Mouse (Mus musculus): Measurements from ENCODE around the gene Ccdc24. TPM values are rescaled to one million over a fixed set of nuclear protein-coding genes. Genes with fewer than 3 reads are reported as not detected.
A peak's percentile ranks its signal among the peaks of the same experiment; 100 is the strongest.

The Ccdc24 gene
- polyA plus RNA-seq, 1 experiment = 0.07 TPM

DNA sequence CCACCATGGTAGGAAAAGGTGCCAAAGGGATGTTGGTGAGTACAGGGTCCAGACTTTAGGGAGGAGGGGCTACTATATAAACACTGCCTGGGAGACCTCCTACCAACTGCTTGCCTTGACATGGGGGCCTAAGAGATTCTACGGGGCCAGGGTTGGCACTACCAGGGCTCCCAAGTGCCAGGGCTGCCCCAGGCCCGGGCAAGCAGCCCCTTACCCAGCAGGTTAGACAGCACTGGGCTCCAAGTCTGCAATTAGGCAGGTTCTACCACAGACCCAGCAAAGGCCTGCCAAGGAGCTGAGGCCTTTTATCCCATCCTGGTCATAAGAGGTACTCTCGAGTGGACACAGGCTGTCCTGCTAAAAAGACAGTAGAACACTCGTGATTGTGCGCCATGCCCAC lies 29.3 kb downstream of the Ccdc24 start:
- H3K4me3 ChIP-seq (replicated peaks) = no peak overlapping the region
- no peaks in the 10 kb centered on the region for H3K9me3 ChIP-seq (ENCODE audit: control insufficient read depth, low read length)
- peaks cover 100% of the 10 kb centered on the region for H3K36me3 ChIP-seq (ENCODE audit: control insufficient read depth)
- H3K4me1 ChIP-seq (ENCODE audit: control insufficient read depth) = peaks cover 91% of the 10 kb centered on the region
- no peak for TF ChIP-seq GATA1 (IDR thresholded peaks at IDR 0.05; ENCODE audit: low read length)
- no peaks in the 10 kb centered on the region; the same call in 1 of the 2 replicates for H3K27me3 ChIP-seq (ENCODE audit: control insufficient read depth)

DNA sequence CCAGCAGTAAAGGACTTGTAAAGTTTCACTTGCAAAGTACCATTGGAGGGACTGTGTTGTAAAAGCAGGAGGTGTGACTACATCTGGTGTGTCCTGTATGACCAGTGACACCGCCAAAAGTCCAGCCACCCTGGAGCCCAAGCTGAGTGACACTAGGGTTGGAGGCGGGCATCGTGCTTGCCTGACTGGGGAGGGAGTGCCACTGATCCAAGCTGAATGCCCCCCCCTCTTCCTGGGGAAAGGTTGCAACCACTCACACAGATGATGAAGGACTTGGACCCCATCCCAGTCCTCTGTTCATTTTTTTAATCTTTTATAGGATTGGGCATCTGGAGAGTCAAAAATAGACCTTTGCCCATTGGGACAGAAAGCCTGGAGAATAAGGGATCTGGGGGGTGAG lies 30.8 kb downstream of the Ccdc24 start:
- H3K27me3 ChIP-seq (ENCODE audit: control insufficient read depth) = no peaks in the 10 kb centered on the region; the same call in 1 of the 2 replicates
- peaks cover 100% of the 10 kb centered on the region for H3K36me3 ChIP-seq (ENCODE audit: control insufficient read depth)
- no peak for TF ChIP-seq GATA1 (IDR thresholded peaks at IDR 0.05; ENCODE audit: low read length)
- no peak for TF ChIP-seq TAL1 (IDR thresholded peaks at IDR 0.05; ENCODE audit: low read length)

DNA sequence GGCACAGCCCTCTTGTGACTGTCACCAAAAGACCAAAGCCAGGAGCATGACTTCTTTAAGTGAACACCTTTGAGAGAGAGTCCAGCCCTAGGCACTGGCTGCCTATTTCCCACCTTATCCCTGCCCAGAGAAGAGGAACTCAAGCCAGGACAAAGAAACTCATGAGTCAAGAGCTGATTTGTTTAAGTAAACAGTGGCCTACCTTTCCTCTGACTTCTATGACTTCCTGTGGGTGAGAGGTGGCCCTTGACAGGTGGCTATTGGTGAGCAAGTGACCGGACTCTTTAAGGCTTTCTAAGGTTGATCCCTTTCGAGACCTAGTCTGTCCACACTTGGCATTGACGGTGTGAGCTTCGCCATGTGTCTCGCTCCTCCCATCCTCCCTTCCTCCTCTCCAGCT lies 31.5 kb downstream of the Ccdc24 start:
- H3K27me3 ChIP-seq (ENCODE audit: control insufficient read depth) = no peaks in the 10 kb centered on the region; the same call in 1 of the 2 replicates
- H3K36me3 ChIP-seq (ENCODE audit: control insufficient read depth) = peaks cover 99% of the 10 kb centered on the region
- no peak overlapping the region for H3K4me3 ChIP-seq (replicated peaks)
- peaks cover 86% of the 10 kb centered on the region for H3K4me1 ChIP-seq (ENCODE audit: control insufficient read depth)
- TF ChIP-seq TAL1 (IDR thresholded peaks at IDR 0.05; ENCODE audit: low read length) (no peak), GATA1 (IDR thresholded peaks at IDR 0.05; ENCODE audit: low read length) (no peak)
- no peaks in the 10 kb centered on the region for H3K9me3 ChIP-seq (ENCODE audit: control insufficient read depth, low read length)

More for the DNA sequence above, 30.8 kb downstream of the Ccdc24 start:
- H3K9me3 ChIP-seq (ENCODE audit: control insufficient read depth, low read length) = no peaks in the 10 kb centered on the region
- no peak overlapping the region for H3K4me3 ChIP-seq (replicated peaks)
- H3K4me1 ChIP-seq (ENCODE audit: control insufficient read depth) = peaks cover 94% of the 10 kb centered on the region

DNA sequence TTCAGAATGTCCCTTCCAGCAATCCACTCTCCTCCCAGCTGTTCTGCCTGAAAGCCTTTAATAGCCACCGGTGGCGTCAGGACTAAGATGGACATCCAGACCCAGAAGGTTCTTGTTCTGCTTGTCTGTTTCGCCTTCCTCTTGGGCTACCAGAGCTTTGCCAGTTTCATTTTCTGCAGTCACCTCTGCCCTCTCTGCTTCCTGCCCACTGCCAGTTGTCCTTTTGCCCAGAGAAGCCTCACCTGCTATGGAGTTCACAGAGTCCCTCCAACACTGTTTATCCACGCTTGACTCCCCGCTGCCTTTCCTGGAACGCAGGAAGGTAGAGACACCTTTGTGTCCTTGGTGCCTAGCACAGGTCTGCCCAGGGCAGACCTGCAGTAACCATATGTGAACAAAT lies 33.0 kb downstream of the Ccdc24 start:
- Histone ChIP-seq H3K27me3 (ENCODE audit: control insufficient read depth) (no peaks in the 10 kb centered on the region), H3K4me1 (ENCODE audit: control insufficient read depth) (peaks cover 78% of the 10 kb centered on the region), H3K36me3 (ENCODE audit: control insufficient read depth) (peaks cover 90% of the 10 kb centered on the region), H3K9me3 (ENCODE audit: control insufficient read depth, low read length) (no peaks in the 10 kb centered on the region), H3K4me3 (replicated peaks) (peak overlapping the region; percentile 19)
- TF ChIP-seq TAL1 (IDR thresholded peaks at IDR 0.05; ENCODE audit: low read length) = no peak
- no peak for TF ChIP-seq GATA1 (IDR thresholded peaks at IDR 0.05; ENCODE audit: low read length)

DNA sequence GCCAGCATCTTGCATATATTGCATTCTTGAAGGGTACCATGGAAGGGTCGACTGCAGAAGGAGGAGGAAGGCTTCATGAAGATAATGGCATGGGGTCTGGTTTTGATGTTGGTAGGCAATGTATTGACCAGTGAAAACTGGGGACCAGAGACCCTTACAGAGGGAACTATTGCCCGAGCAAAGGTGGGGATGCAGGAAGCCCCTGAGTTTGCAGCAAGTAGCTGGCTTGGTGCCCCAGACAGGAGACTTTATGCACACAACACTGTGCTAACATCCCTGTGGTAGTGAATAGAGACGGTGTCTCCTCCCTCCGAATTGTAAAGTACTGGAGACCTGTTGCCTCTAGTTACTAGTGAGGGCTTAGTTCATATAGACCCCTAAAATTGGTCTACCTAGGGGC lies 35.1 kb downstream of the Ccdc24 start:
- H3K9me3 ChIP-seq (ENCODE audit: control insufficient read depth, low read length) = no peaks in the 10 kb centered on the region
- peaks cover 70% of the 10 kb centered on the region for H3K36me3 ChIP-seq (ENCODE audit: control insufficient read depth)
- H3K4me1 ChIP-seq (ENCODE audit: control insufficient read depth) = peaks cover 84% of the 10 kb centered on the region
- H3K27me3 ChIP-seq (ENCODE audit: control insufficient read depth) = no peaks in the 10 kb centered on the region
- H3K4me3 ChIP-seq (replicated peaks) = peak overlapping the region; percentile 74
- no peak for TF ChIP-seq TAL1 (IDR thresholded peaks at IDR 0.05; ENCODE audit: low read length)
- no peak for TF ChIP-seq GATA1 (IDR thresholded peaks at IDR 0.05; ENCODE audit: low read length)

DNA sequence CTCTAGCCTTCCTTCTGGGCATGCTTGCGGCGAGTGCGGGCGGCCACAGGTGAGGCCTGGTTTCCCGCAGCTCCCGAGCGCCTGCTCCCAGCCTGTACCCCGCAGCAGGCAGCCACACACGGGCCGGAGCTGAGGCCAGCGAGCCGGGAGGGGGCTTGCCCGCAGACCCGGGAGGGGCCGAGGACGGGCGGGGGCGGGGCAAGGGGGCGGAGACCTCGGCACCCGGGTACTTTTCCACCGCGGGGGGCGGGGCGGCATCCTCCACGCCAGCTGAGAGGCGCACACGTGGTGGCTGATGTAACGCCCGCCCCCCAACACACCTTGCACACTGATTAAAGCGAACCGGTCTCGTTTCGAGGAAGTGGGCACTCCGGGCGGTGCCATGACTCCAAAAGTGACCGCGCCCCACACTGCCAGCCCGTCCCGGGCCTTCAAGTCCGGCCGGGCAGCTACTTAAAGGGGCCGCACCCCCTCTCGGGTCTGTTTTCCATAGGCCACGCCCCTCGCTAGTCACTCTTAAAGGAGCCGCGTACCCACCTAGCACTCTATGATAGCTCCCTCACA lies 36.1 kb downstream of the Ccdc24 start:
- Histone ChIP-seq H3K4me1 (ENCODE audit: control insufficient read depth) (peaks cover 84% of the 10 kb centered on the region), H3K27me3 (ENCODE audit: control insufficient read depth) (no peaks in the 10 kb centered on the region), H3K36me3 (ENCODE audit: control insufficient read depth) (peaks cover 65% of the 10 kb centered on the region), H3K4me3 (replicated peaks) (peak overlapping the region; percentile 74), H3K9me3 (ENCODE audit: control insufficient read depth, low read length) (no peaks in the 10 kb centered on the region)
- TF ChIP-seq GATA1 (IDR thresholded peaks at IDR 0.05; ENCODE audit: low read length) = no peak
- no peak for TF ChIP-seq TAL1 (IDR thresholded peaks at IDR 0.05; ENCODE audit: low read length)

DNA sequence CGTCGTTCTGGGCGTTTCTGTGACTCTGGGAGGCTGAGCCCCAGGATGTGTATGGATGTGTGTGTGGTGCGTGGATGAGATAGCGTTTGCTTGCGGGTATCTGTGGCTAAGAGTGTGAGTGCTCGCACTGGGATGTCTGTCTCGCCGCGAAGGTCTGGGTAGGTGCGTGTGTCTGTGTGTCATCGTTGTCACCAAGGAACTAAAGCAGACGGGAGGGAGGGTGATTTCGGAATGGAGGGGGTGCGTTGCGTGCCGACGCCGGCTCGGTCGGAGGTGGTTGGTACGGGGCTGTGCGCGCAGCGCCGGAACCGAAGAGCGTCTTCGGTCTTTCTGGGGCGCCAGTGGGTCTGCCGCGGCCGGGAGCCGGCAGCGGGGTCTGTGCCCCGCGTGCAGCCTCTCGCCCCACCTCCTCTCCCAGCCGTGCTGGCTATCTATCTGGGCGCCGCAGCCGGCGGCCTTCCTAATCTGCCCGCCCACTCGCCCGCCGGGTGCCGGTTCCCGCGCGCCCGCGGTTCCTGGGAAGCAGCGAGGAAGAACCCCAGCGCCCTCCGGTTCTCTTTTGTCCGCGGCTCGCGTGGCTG lies 36.7 kb downstream of the Ccdc24 start:
- peak; percentile 78 for TF ChIP-seq GATA1 (IDR thresholded peaks at IDR 0.05; ENCODE audit: low read length)
- peak; percentile 74 for TF ChIP-seq TAL1 (IDR thresholded peaks at IDR 0.05; ENCODE audit: low read length)
- peaks cover 84% of the 10 kb centered on the region for H3K4me1 ChIP-seq (ENCODE audit: control insufficient read depth)
- no peaks in the 10 kb centered on the region for H3K27me3 ChIP-seq (ENCODE audit: control insufficient read depth)
- no peaks in the 10 kb centered on the region for H3K9me3 ChIP-seq (ENCODE audit: control insufficient read depth, low read length)
- peak overlapping the region; percentile 74 for H3K4me3 ChIP-seq (replicated peaks)
- H3K36me3 ChIP-seq (ENCODE audit: control insufficient read depth) = peaks cover 65% of the 10 kb centered on the region

DNA sequence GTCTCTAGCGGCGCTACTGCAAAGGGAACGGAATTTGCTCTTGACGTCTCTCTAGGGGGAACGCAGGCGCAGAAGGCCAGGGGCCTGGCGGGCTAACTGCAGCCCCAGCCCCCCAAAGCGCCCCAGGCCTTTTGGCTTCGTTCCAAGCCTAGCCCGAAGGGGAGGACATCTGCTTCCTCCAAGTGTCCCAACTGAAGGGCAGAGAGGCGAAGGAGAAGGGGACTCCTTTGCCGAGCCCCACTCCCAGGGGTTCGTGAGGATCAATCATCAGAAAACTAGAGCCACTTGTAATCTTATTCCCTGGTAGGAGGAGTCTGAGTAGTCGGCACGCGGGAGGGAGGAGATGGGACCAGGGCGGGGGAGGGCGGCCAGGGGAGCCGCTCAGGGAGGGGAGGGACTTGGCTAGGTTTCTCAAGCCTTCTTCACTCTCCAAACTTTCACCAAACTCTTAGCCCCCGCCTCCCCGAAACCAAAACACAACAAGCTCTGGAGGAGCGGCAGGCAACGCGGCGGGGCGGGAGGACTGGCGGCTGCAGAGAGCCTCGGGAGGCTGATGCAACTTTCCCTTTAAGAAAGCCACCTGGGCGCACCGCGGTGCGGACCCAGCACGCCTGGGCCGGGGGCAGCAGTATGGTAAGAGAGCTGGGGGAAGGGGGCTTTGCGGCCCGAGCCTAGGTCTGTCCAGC lies 37.4 kb downstream of the Ccdc24 start:
- TF ChIP-seq GATA1 (IDR thresholded peaks at IDR 0.05; ENCODE audit: low read length) (no peak), TAL1 (IDR thresholded peaks at IDR 0.05; ENCODE audit: low read length) (no peak)
- peaks cover 84% of the 10 kb centered on the region for H3K4me1 ChIP-seq (ENCODE audit: control insufficient read depth)
- peaks cover 60% of the 10 kb centered on the region for H3K36me3 ChIP-seq (ENCODE audit: control insufficient read depth)
- no peaks in the 10 kb centered on the region for H3K9me3 ChIP-seq (ENCODE audit: control insufficient read depth, low read length)
- H3K4me3 ChIP-seq (replicated peaks) = peak overlapping the region; percentile 74
- H3K27me3 ChIP-seq (ENCODE audit: control insufficient read depth) = no peaks in the 10 kb centered on the region

DNA sequence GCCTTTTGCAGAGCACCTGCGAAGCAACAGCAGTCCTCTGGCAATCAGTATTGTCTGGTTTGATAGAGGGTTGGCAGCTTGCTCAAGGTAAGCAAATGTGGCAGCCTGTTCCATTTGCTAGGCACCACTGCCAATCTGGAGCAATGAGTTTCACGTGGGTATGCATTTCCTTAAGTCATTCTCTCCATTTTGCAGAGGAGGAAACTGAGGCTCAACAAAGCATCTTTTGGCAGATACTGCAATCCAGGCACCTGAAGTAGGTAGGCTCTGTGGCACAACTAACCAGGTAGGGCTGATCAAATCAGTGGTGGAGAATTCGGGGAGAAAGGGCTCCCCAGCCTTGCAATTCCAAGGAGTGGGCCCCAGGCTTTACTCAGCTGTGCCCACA lies 37.9 kb downstream of the Ccdc24 start, which contains the start of gene Slc6a9:
Slc6a9 (plus strand) TSS at position 50 of the 388 bp plus-strand sequence.
- Histone ChIP-seq H3K36me3 (ENCODE audit: control insufficient read depth) (peaks cover 55% of the 10 kb centered on the region), H3K27me3 (ENCODE audit: control insufficient read depth) (no peaks in the 10 kb centered on the region), H3K4me1 (ENCODE audit: control insufficient read depth) (peaks cover 84% of the 10 kb centered on the region), H3K4me3 (replicated peaks) (peak within 1 kb of the TSS; percentile 74), H3K9me3 (ENCODE audit: control insufficient read depth, low read length) (no peaks in the 10 kb centered on the region)
- no peak for TF ChIP-seq TAL1 (IDR thresholded peaks at IDR 0.05; ENCODE audit: low read length)
- no peak for TF ChIP-seq GATA1 (IDR thresholded peaks at IDR 0.05; ENCODE audit: low read length)

All from erythroblast, embryonic 14.5 days (primary cell).